Mouse (Mus musculus) spleen, postnatal 14 days (tissue): ENCODE measurements at regions not wholly inside any gene's neighbourhood (a gene's known extent, or its start where the extent isn't known, plus 50 kb on each side); places are given as distances from the start of the nearest gene placed in this dataset.

Source experiments
- DNase-seq, 2 experiments: peaks; one replicate each; pipeline ENCODE4 v3.0.0; 2021 to 2022; ENCODE audit warnings: low spot score in 2 of 2

- no peak for DNase-seq
These were observed 79.3 kb upstream of the Zeb2 start for GRCm38 (mm10) chr2:45196511-45196910.

- no peak for DNase-seq
These were observed 77.1 kb upstream of the Zeb2 start for GRCm38 (mm10) chr2:45194335-45194734.

- no peak for DNase-seq
These were observed 68.4 kb upstream of the Zeb2 start for GRCm38 (mm10) chr2:45185621-45185999.

GRCm38 (mm10) chr2:45184704-45185620, 67.8 kb upstream of the Zeb2 start:
- DNase-seq, result no peak

GRCm38 (mm10) chr2:45184149-45184548, 67.0 kb upstream of the Zeb2 start:
- DNase-seq, result no peak

GRCm38 (mm10) chr2:45182876-45183275, 65.7 kb upstream of the Zeb2 start:
- DNase-seq, result no peak

- DNase-seq, result no peak
These were observed 64.4 kb upstream of the Zeb2 start for GRCm38 (mm10) chr2:45181552-45181951.

GRCm38 (mm10) chr2:45178849-45179453, 61.8 kb upstream of the Zeb2 start:
- DNase-seq, result no peak

GRCm38 (mm10) chr2:45172382-45172781, 55.2 kb upstream of the Zeb2 start:
- no peak for DNase-seq

GRCm38 (mm10) chr2:45171520-45172173, 54.5 kb upstream of the Zeb2 start:
- no peak for DNase-seq

- DNase-seq, result no peak
These were observed 53.1 kb upstream of the Zeb2 start for GRCm38 (mm10) chr2:45170272-45170671.

GRCm38 (mm10) chr2:45169429-45170070, 52.4 kb upstream of the Zeb2 start:
- DNase-seq, result no peak

- no peak for DNase-seq
These were observed 51.4 kb upstream of the Zeb2 start for GRCm38 (mm10) chr2:45168606-45169005.
